Comparison of ENCODE assay signal across 8 mouse cellular contexts in the genomic region with DNA sequence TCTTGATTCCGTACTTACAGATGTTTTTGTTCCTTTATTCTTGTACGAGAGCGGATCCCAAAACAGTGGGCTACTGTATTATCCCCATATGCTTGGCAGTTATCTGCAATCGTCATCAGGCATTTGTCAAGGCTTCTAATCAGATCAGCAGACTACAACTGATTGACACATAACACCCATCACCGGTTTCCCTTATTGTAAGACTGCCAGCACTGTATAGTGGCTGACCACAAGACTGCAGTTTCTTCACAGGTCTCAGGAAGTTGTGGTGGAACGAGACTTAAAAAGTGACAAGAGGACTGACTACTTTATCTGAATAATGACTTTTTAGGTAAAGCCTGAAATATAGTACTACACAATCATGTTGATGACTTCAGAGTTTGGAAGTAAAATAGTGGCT. TPM values are rescaled to one million over a fixed set of nuclear protein-coding genes. Genes with fewer than 3 reads are reported as not detected.
DNase-seq lines count a peak whose midpoint lies in the region; ATAC-seq and TF ChIP-seq lines count a peak whose summit lies in the region.

No protein-coding gene starts in this region.

- H3K36me3 ChIP-seq in heart, embryonic 10.5 days, result peaks cover 19% of the 10 kb centered on the region
- H3K36me3 ChIP-seq in E14TG2a.4 (ENCODE audit: insufficient read depth, low read length), result peaks cover 64% of the 10 kb centered on the region
- peaks cover 2% of the 10 kb centered on the region; the same call in 1 of the 2 replicates for H3K36me3 ChIP-seq in forebrain, embryonic 16.5 days (ENCODE audit: control insufficient read depth, insufficient read depth)

- 58% methylated on average over 6 of the region's 6 CpGs for WGBS in heart, embryonic 10.5 days
- 47% methylated on average over 6 of the region's 6 CpGs for WGBS in forebrain, embryonic 16.5 days

- H3K4me2 ChIP-seq in forebrain, embryonic 16.5 days (ENCODE audit: low read length), result peak overlapping the region; percentile 74; the same call in 1 of the 2 replicates

- ATAC-seq in forebrain, embryonic 16.5 days, result no peak

- 0 out of 2 replicates have a peak, but pooled peaks have one; percentile 3 for TF ChIP-seq CTCF in E14TG2a.4 (conservative IDR thresholded peaks at IDR 0.05; ENCODE audit: low read length)

- H3K4me3 ChIP-seq in heart, embryonic 10.5 days, result peak overlapping the region; percentile 93; the same call in 1 of the 2 replicates
- H3K4me3 ChIP-seq in E14TG2a.4 (replicated peaks; ENCODE audit: low read length), result peak overlapping the region; percentile 92
- no peak overlapping the region for H3K4me3 ChIP-seq in forebrain, embryonic 16.5 days (replicated peaks; ENCODE audit: low read length)

- intact Hi-C loops in heart, postnatal 14 days (cut with DNase I), result loop anchor here (5.0 kb wide), 1 partner anchor 132 kb away; a partner anchor contains a TSS

- peak; percentile 70 for DNase-seq in heart, embryonic 10.5 days (ENCODE audit: low spot score)
- DNase-seq in heart, postnatal 14 days, result no peak
- DNase-seq in lung, postnatal 25 days (ENCODE audit: low spot score), result peak; percentile 38
- DNase-seq in right cerebral cortex, postnatal 10 days (ENCODE audit: low spot score in 2 of 2), result no peak
- DNase-seq in ovary, adult 18-20 months (ENCODE audit: low spot score), result no peak
- no peak for DNase-seq in kidney, postnatal 25 days

- H3K9ac ChIP-seq in forebrain, embryonic 16.5 days (replicated peaks; ENCODE audit: low read depth, low read length), result no peak overlapping the region

- H3K4me1 ChIP-seq in heart, embryonic 10.5 days, result peaks cover 20% of the 10 kb centered on the region
- H3K4me1 ChIP-seq in E14TG2a.4 (replicated peaks; ENCODE audit: low read depth, low read length), result peaks cover 53% of the 10 kb centered on the region
- peaks cover 21% of the 10 kb centered on the region for H3K4me1 ChIP-seq in forebrain, embryonic 16.5 days (replicated peaks; ENCODE audit: control insufficient read depth, insufficient read depth, low read length)

- H3K27me3 ChIP-seq in heart, embryonic 10.5 days (ENCODE audit: insufficient read depth, poor library complexity, severe bottlenecking), result no peaks in the 10 kb centered on the region
- H3K27me3 ChIP-seq in E14TG2a.4 (ENCODE audit: insufficient read depth, low read length), result no peaks in the 10 kb centered on the region
- no peaks in the 10 kb centered on the region for H3K27me3 ChIP-seq in forebrain, embryonic 16.5 days (replicated peaks; ENCODE audit: control insufficient read depth, insufficient read depth, low read length)

- no peaks in the 10 kb centered on the region for H3K9me3 ChIP-seq in heart, embryonic 10.5 days
- no peaks in the 10 kb centered on the region for H3K9me3 ChIP-seq in E14TG2a.4 (ENCODE audit: low read length)
- H3K9me3 ChIP-seq in forebrain, embryonic 16.5 days (ENCODE audit: control insufficient read depth, low read length), result no peaks in the 10 kb centered on the region

- H3K27ac ChIP-seq in heart, embryonic 10.5 days, result no peak overlapping the region
- H3K27ac ChIP-seq in forebrain, embryonic 16.5 days (ENCODE audit: low read length), result no peak overlapping the region

RNA-seq across cellular contexts. Expression of a gene that starts 1.3 kb away (rescaled TPM):
- polyA plus RNA-seq in heart, embryonic 10.5 days (2016; fragmentation: Nextera tagmentation; extraction: Ambion mirVana), result 8.6 and 9.5 TPM in 2 replicates
- total RNA-seq in heart, postnatal 14 days (2021), result 1 to 10 TPM; 3.9 to 5.4 TPM
- 11.0 and 11.9 TPM in 2 replicates for polyA plus RNA-seq in forebrain, embryonic 16.5 days (2015; fragmentation: Nextera tagmentation; extraction: Ambion mirVana)

RNA-seq across cellular contexts. Expression of a gene that starts 1.4 kb away (rescaled TPM):
- 24.0 and 24.8 TPM in 2 replicates for polyA plus RNA-seq in heart, embryonic 10.5 days (2016; fragmentation: Nextera tagmentation; extraction: Ambion mirVana)
- 1 to 10 TPM; 6.3 to 6.6 TPM for total RNA-seq in heart, postnatal 14 days (2021)
- polyA plus RNA-seq in forebrain, embryonic 16.5 days (2015; fragmentation: Nextera tagmentation; extraction: Ambion mirVana), result 53.6 and 60.2 TPM in 2 replicates

RNA-seq across cellular contexts. Expression of a gene that starts 12.7 kb away (rescaled TPM):
- polyA plus RNA-seq in heart, embryonic 10.5 days (2016; fragmentation: Nextera tagmentation; extraction: Ambion mirVana), result not detected in 2 replicates
- total RNA-seq in heart, postnatal 14 days (2021), result not detected
- not detected in 2 replicates for polyA plus RNA-seq in forebrain, embryonic 16.5 days (2015; fragmentation: Nextera tagmentation; extraction: Ambion mirVana)

RNA-seq across cellular contexts. Expression of a gene that starts 12.8 kb away (rescaled TPM):
- 32.5 and 36.3 TPM in 2 replicates for polyA plus RNA-seq in heart, embryonic 10.5 days (2016; fragmentation: Nextera tagmentation; extraction: Ambion mirVana)
- 10 to 100 TPM in 1 of 2 experiments, 1 to 10 TPM in 1; 9.3 to 10.6 TPM for total RNA-seq in heart, postnatal 14 days (2021)
- polyA plus RNA-seq in forebrain, embryonic 16.5 days (2015; fragmentation: Nextera tagmentation; extraction: Ambion mirVana), result 43.6 and 50.0 TPM in 2 replicates

RNA-seq across cellular contexts. Expression of a gene that starts 12.9 kb away (rescaled TPM):
- 40.0 and 40.6 TPM in 2 replicates for polyA plus RNA-seq in heart, embryonic 10.5 days (2016; fragmentation: Nextera tagmentation; extraction: Ambion mirVana)
- 10 to 100 TPM; 26.4 to 30.0 TPM for total RNA-seq in heart, postnatal 14 days (2021)
- polyA plus RNA-seq in forebrain, embryonic 16.5 days (2015; fragmentation: Nextera tagmentation; extraction: Ambion mirVana), result 43.1 and 47.6 TPM in 2 replicates

Comparison
In these comparisons a context has a peak if more than half of its experiments do, and no peak if none do; other contexts are left out.
1. DNase-seq: peak in heart, embryonic 10.5 days (single experiment) and lung, postnatal 25 days (single experiment); none in heart, postnatal 14 days (0 of 2), right cerebral cortex, postnatal 10 days (0 of 2), ovary, adult 18-20 months (single experiment) and kidney, postnatal 25 days (0 of 2).